Mouse (Mus musculus): Measurements from ENCODE around the gene Pcdh10. TPM values are rescaled to one million over a fixed set of nuclear protein-coding genes. Genes with fewer than 3 reads are reported as not detected.

Pcdh10 gene
- polyA plus RNA-seq, 1 experiment from 2014 or later = 0.75 TPM

DNA sequence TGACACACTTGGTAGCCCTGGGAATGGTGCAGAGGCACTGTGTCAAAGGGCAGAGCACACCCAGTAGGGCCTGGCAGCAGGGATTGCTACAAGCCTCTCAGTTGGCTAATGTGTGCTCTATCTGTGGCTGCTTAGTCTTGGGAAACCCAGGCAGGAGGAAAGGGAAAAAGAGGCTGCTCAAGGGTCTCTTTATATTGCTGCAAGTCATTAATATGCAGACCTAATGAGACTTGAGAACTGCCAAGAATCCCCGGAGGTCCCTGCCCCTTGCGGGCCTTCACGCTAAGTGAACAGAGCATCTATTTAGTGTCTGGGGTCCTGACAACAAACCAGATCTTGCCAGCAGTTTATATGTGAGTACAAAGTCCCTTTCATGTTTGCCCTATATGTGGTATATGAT is 6.8 kb downstream of the Pcdh10 start:
- peaks cover 26% of the 10 kb centered on the region for H3K4me1 ChIP-seq
- no peak for DNase-seq (ENCODE audit: low spot score)
- no peak overlapping the region for H3K27ac ChIP-seq (replicated peaks)
- no peak overlapping the region for H3K4me3 ChIP-seq
- peaks cover 41% of the 10 kb centered on the region for H3K27me3 ChIP-seq (ENCODE audit: low read depth, poor library complexity, severe bottlenecking)
- no peaks in the 10 kb centered on the region for H3K9me3 ChIP-seq (replicated peaks)
- H3K36me3 ChIP-seq = no peaks in the 10 kb centered on the region
- 40% methylated on average over 3 of the region's 3 CpGs for WGBS

GRCm38 (mm10) chr3:45385451-45385850 is 7.3 kb downstream of the Pcdh10 start:
- Histone ChIP-seq H3K36me3 (no peaks in the 10 kb centered on the region), H3K27me3 (ENCODE audit: low read depth, poor library complexity, severe bottlenecking) (peaks cover 37% of the 10 kb centered on the region), H3K27ac (replicated peaks) (no peak overlapping the region), H3K9me3 (replicated peaks) (no peaks in the 10 kb centered on the region), H3K4me3 (no peak overlapping the region), H3K4me1 (peaks cover 21% of the 10 kb centered on the region)
- no peak for DNase-seq (ENCODE audit: low spot score)
- WGBS = 70% methylated on average over 2 of the region's 2 CpGs

DNA sequence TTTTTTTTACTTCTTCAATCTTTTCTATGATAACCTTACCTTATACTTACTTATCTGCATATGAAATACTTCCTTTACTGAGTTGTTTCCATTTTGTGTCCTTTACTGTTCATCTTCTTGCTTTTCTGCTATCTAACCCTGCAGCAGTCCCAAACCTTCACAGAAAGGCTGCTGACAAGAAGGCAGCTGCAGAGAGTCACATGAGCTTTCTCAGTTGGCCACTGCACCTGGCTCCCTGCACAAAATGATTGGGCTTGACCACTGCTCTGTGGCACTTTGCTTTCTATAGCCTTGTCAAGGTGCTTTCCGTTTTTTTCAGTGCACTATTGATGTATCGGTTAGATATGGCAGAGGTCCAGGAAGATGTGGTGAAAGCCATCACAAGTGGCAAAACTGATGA is 8.3 kb downstream of the Pcdh10 start:
- no peaks in the 10 kb centered on the region for H3K9me3 ChIP-seq (replicated peaks)
- H3K36me3 ChIP-seq = no peaks in the 10 kb centered on the region
- 91% methylated on average over 2 of the region's 2 CpGs for WGBS
- no peak overlapping the region for H3K4me3 ChIP-seq
- peaks cover 26% of the 10 kb centered on the region for H3K27me3 ChIP-seq (ENCODE audit: low read depth, poor library complexity, severe bottlenecking)
- no peak overlapping the region for H3K27ac ChIP-seq (replicated peaks)
- H3K4me1 ChIP-seq = peaks cover 11% of the 10 kb centered on the region
- no peak for DNase-seq (ENCODE audit: low spot score)

GRCm38 (mm10) chr3:45397101-45397500 is 18.9 kb downstream of the Pcdh10 start:
- no peak overlapping the region for H3K27ac ChIP-seq (replicated peaks)
- H3K9me3 ChIP-seq (replicated peaks) = no peaks in the 10 kb centered on the region
- 80% methylated on average over 4 of the region's 4 CpGs for WGBS
- no peaks in the 10 kb centered on the region for H3K36me3 ChIP-seq
- H3K4me1 ChIP-seq = no peaks in the 10 kb centered on the region
- H3K4me3 ChIP-seq = no peak overlapping the region
- no peak for DNase-seq (ENCODE audit: low spot score)
- H3K27me3 ChIP-seq (ENCODE audit: low read depth, poor library complexity, severe bottlenecking) = no peaks in the 10 kb centered on the region

DNA sequence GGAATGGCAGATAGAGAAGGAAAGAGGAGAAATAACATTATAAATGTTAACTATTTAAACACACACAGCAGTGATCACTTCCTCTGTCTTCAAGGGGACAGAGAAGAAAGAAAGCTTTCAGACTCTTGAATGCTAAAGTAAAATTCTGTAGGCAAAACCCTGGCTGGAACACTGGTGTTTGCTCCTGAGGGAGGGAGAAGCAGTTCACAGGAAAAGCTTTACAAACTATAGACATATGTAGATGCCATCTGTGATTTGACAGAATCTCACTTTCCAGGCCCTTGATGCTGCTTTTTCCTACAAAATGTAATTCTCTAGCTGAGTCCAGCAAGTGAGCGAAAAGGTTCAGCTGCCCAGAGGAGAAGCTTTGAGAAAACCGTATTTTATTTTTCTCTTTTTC is 25.0 kb downstream of the Pcdh10 start:
- no peak for DNase-seq (ENCODE audit: low spot score)
- Histone ChIP-seq H3K9me3 (replicated peaks) (no peaks in the 10 kb centered on the region), H3K4me1 (no peaks in the 10 kb centered on the region), H3K27ac (replicated peaks) (no peak overlapping the region), H3K36me3 (no peaks in the 10 kb centered on the region), H3K4me3 (no peak overlapping the region), H3K27me3 (ENCODE audit: low read depth, poor library complexity, severe bottlenecking) (no peaks in the 10 kb centered on the region)
- 91% methylated on average over 2 of the region's 2 CpGs for WGBS

GRCm38 (mm10) chr3:45431691-45432090 is 53.5 kb downstream of the Pcdh10 start:
- Histone ChIP-seq H3K9me3 (replicated peaks) (no peaks in the 10 kb centered on the region), H3K36me3 (no peaks in the 10 kb centered on the region), H3K27me3 (ENCODE audit: low read depth, poor library complexity, severe bottlenecking) (no peaks in the 10 kb centered on the region), H3K4me3 (no peak overlapping the region), H3K4me1 (no peaks in the 10 kb centered on the region), H3K27ac (replicated peaks) (no peak overlapping the region)
- no peak for DNase-seq (ENCODE audit: low spot score)
- 84% methylated on average over 1 of the region's 1 CpGs for WGBS

- H3K4me3 ChIP-seq = no peak overlapping the region
- no peak for DNase-seq (ENCODE audit: low spot score)
- no peak overlapping the region for H3K27ac ChIP-seq (replicated peaks)
- WGBS = 68% methylated on average over 11 of the region's 11 CpGs
- no peaks in the 10 kb centered on the region for H3K36me3 ChIP-seq
- no peaks in the 10 kb centered on the region for H3K4me1 ChIP-seq
- H3K27me3 ChIP-seq (ENCODE audit: low read depth, poor library complexity, severe bottlenecking) = no peaks in the 10 kb centered on the region
- no peaks in the 10 kb centered on the region for H3K9me3 ChIP-seq (replicated peaks)
Observed at GRCm38 (mm10) chr3:45432172-45432765, 54.1 kb downstream of the Pcdh10 start.
